Mouse (Mus musculus) left cerebral cortex, postnatal 10 days (tissue): ENCODE results near the gene Cdh20. TPM values are rescaled to one million over a fixed set of nuclear protein-coding genes. Genes with fewer than 3 reads are reported as not detected.
A peak's percentile ranks its signal among the peaks of the same experiment; 100 is the strongest.

Experiments used
- DNase-seq, 2 experiments: peaks; one replicate each; pipeline ENCODE4 v3.0.0; 2021 to 2022; ENCODE audit warnings: low spot score in 2 of 2, mixed read lengths in 1 of 2; ENCODE audit errors: extremely low spot score in 1 of 2
- intact Hi-C: fragments of 180-260 bp; cut with DNase I; formaldehyde crosslinking; loops from one replicate; pipeline ENCODE4 v1.15.1; 2025
- total RNA-seq, 2 experiments: library from RNA; stranded (reverse); gene quantifications; 2 replicates each; pipeline ENCODE4 v1.2.3; 2021

The Cdh20 gene
- total RNA-seq, 2 experiments from 2014 or later: 22.8 to 23.4 TPM

GRCm38 (mm10) chr1:104992441-104992840, 224.1 kb downstream of the Cdh20 start:
- intact Hi-C loops: loop anchor here (10.0 kb wide), 1 partner anchor 362 kb away; the partner anchor contains the start of gene Rnf152
- DNase-seq: no peak

- intact Hi-C loops: loop anchor here (10.0 kb wide), 1 partner anchor 361 kb away; the partner anchor contains the start of gene Rnf152
- DNase-seq: peak in 1 of 2 experiments; percentile 37
These were observed 225.7 kb downstream of the Cdh20 start for GRCm38 (mm10) chr1:104993905-104994611.

GRCm38 (mm10) chr1:104994612-104994986, 226.3 kb downstream of the Cdh20 start:
- intact Hi-C loops: loop anchor here (10.0 kb wide), 1 partner anchor 360 kb away; the partner anchor contains the start of gene Rnf152
- no peak for DNase-seq

- intact Hi-C loops: loop anchor here (10.0 kb wide), 1 partner anchor 357 kb away; the partner anchor contains the start of gene Rnf152
- DNase-seq: no peak
These were observed 229.5 kb downstream of the Cdh20 start for GRCm38 (mm10) chr1:104997814-104998213.

- DNase-seq: no peak
- intact Hi-C loops: no loop called here
These were observed 233.8 kb downstream of the Cdh20 start for GRCm38 (mm10) chr1:105002179-105002578.

- intact Hi-C loops: no loop called here
- DNase-seq: no peak
These were observed 235.5 kb downstream of the Cdh20 start for GRCm38 (mm10) chr1:105003786-105004185.

GRCm38 (mm10) chr1:105012616-105013015, 244.3 kb downstream of the Cdh20 start:
- intact Hi-C loops: no loop called here

GRCm38 (mm10) chr1:105013291-105013690, 245.0 kb downstream of the Cdh20 start:
- intact Hi-C loops: no loop called here
- no peak for DNase-seq

More at GRCm38 (mm10) chr1:105012616-105013015, 244.3 kb downstream of the Cdh20 start:
- DNase-seq: no peak

- intact Hi-C loops: no loop called here
- DNase-seq: no peak
These were observed 273.3 kb downstream of the Cdh20 start for GRCm38 (mm10) chr1:105041668-105042067.
